Mouse (Mus musculus) cortical plate, adult 2 months (tissue): Measurements from ENCODE around the gene Prph2. TPM values are rescaled to one million over a fixed set of nuclear protein-coding genes. Genes with fewer than 3 reads are reported as not detected.

Experiments
- H3K27ac ChIP-seq: fragments of 200-500 bp; 2 replicates; pipeline ENCODE4 v1.5.1; 2012; ENCODE audit warnings: low read length, control low read depth, inconsistent platforms; ENCODE audit not compliant: insufficient read depth
- H3K4me1 ChIP-seq: fragments of 200-500 bp; 2 replicates; pipeline ENCODE4 v1.6.1; 2011; ENCODE audit warnings: low read length; ENCODE audit not compliant: control insufficient read depth, insufficient read depth
- H3K4me3 ChIP-seq: fragments of 200-500 bp; 2 replicates; pipeline ENCODE4 v1.5.1; 2011; ENCODE audit warnings: mild to moderate bottlenecking, low read length, control low read depth; ENCODE audit not compliant: insufficient read depth
- CTCF ChIP-seq: fragments of 200-500 bp; IDR thresholded peaks from 2 replicates; pipeline ENCODE4 v1.5.1; 2011; ENCODE audit warnings: mild to moderate bottlenecking, control low read depth, low read length; ENCODE audit not compliant: insufficient read depth; ENCODE audit errors: extremely low read depth
- POLR2A ChIP-seq: fragments of 200-500 bp; IDR thresholded peaks from 2 replicates; pipeline ENCODE4 v1.6.1; 2011; ENCODE audit warnings: mild to moderate bottlenecking, low read length, control low read depth; ENCODE audit not compliant: insufficient read depth; ENCODE audit errors: extremely low read depth
- polyA plus RNA-seq: library from polyadenylated mRNA; depleted of rRNA; stranded (reverse); fragments of >200 nt; gene quantifications from 2 replicates; pipeline ENCODE4 v1.2.3, GENCODE M21; 2012; rRNA removed

Gene Prph2
- not detected in 2 replicates for polyA plus RNA-seq

- Histone ChIP-seq H3K27ac (no peak within 1 kb of the TSS), H3K4me3 (no peak within 1 kb of the TSS), H3K4me1 (no peaks in the 10 kb centered on the region)
- TF ChIP-seq POLR2A (no peak), CTCF (no peak)
Measured at GRCm38 (mm10) chr17:46910186-46910585, at the start of gene Prph2. Gene Prph2 (plus strand): TSS chr17:46910459.

GRCm38 (mm10) chr17:46864566-46865195 lies 45.6 kb upstream of the Prph2 start:
- H3K4me1 ChIP-seq = 0 out of 2 replicates have a peak, but pooled peaks cover 4% of the 10 kb centered on the region
- no peak overlapping the region for H3K4me3 ChIP-seq
- H3K27ac ChIP-seq = no peak overlapping the region
- TF ChIP-seq CTCF (no peak), POLR2A (no peak)

- H3K27ac ChIP-seq = no peak overlapping the region
- no peak overlapping the region for H3K4me3 ChIP-seq
- 0 out of 2 replicates have a peak, but pooled peaks cover 4% of the 10 kb centered on the region for H3K4me1 ChIP-seq
- TF ChIP-seq POLR2A = no peak
- no peak for TF ChIP-seq CTCF
Measured at GRCm38 (mm10) chr17:46866836-46867235, 43.4 kb upstream of the Prph2 start.

GRCm38 (mm10) chr17:46870204-46870798 lies 40.0 kb upstream of the Prph2 start:
- Histone ChIP-seq H3K27ac (no peak overlapping the region), H3K4me3 (no peak overlapping the region), H3K4me1 (peaks cover 5% of the 10 kb centered on the region)
- TF ChIP-seq CTCF (no peak), POLR2A (no peak)

GRCm38 (mm10) chr17:46870913-46871312 lies 39.3 kb upstream of the Prph2 start:
- Histone ChIP-seq H3K4me3 (no peak overlapping the region), H3K4me1 (peaks cover 3% of the 10 kb centered on the region), H3K27ac (no peak overlapping the region)
- TF ChIP-seq POLR2A = no peak
- no peak for TF ChIP-seq CTCF

GRCm38 (mm10) chr17:46872806-46873205 lies 37.5 kb upstream of the Prph2 start:
- Histone ChIP-seq H3K27ac (no peak overlapping the region), H3K4me3 (no peak overlapping the region), H3K4me1 (peaks cover 3% of the 10 kb centered on the region)
- TF ChIP-seq POLR2A (no peak), CTCF (no peak)

- no peak overlapping the region for H3K27ac ChIP-seq
- H3K4me3 ChIP-seq = no peak overlapping the region
- TF ChIP-seq CTCF (no peak), POLR2A (no peak)
- H3K4me1 ChIP-seq = peaks cover 3% of the 10 kb centered on the region
Measured at GRCm38 (mm10) chr17:46874133-46874532, 36.1 kb upstream of the Prph2 start.

- no peak overlapping the region for H3K27ac ChIP-seq
- H3K4me1 ChIP-seq = peaks cover 3% of the 10 kb centered on the region
- H3K4me3 ChIP-seq = no peak overlapping the region
- TF ChIP-seq POLR2A (no peak), CTCF (no peak)
Measured at GRCm38 (mm10) chr17:46875626-46876025, 34.6 kb upstream of the Prph2 start.

- H3K27ac ChIP-seq = no peak overlapping the region
- H3K4me3 ChIP-seq = no peak overlapping the region
- TF ChIP-seq POLR2A = no peak
- H3K4me1 ChIP-seq = peaks cover 3% of the 10 kb centered on the region
Measured at GRCm38 (mm10) chr17:46876371-46876950, 33.8 kb upstream of the Prph2 start.

GRCm38 (mm10) chr17:46877061-46877460 lies 33.2 kb upstream of the Prph2 start:
- Histone ChIP-seq H3K27ac (no peak overlapping the region), H3K4me3 (no peak overlapping the region), H3K4me1 (peaks cover 3% of the 10 kb centered on the region)
- TF ChIP-seq POLR2A = no peak
